Mouse (Mus musculus): ENCODE measurements around the gene Scarf1. TPM values are rescaled to one million over a fixed set of nuclear protein-coding genes. Genes with fewer than 3 reads are reported as not detected.

Scarf1 gene
- polyA plus RNA-seq, 1 experiment from 2014 or later = 13.8 TPM

- H3K4me2 ChIP-seq = no peak overlapping the region
- no peak overlapping the region for H3K4me3 ChIP-seq
- H3K27me3 ChIP-seq (replicated peaks) = peaks cover 11% of the 10 kb centered on the region; the same call in 1 of the 2 replicates
- peak; percentile 25; the same call in 1 of the 2 replicates for ATAC-seq (ENCODE audit: insufficient number of reproducible peaks, low FRiP score)
- peaks cover 56% of the 10 kb centered on the region for H3K4me1 ChIP-seq (replicated peaks)
- WGBS = 46% methylated on average over 11 of the region's 11 CpGs
- H3K9ac ChIP-seq = no peak overlapping the region
- H3K36me3 ChIP-seq = no peaks in the 10 kb centered on the region
- H3K9me3 ChIP-seq (replicated peaks) = no peaks in the 10 kb centered on the region
- no peak overlapping the region for H3K27ac ChIP-seq (ENCODE audit: poor library complexity, severe bottlenecking)
These were observed 24.3 kb downstream of the Scarf1 start for GRCm38 (mm10) chr11:75537491-75538183.

- Histone ChIP-seq H3K9ac (peak overlapping the region; percentile 48), H3K4me3 (no peak overlapping the region), H3K4me2 (no peak overlapping the region), H3K4me1 (replicated peaks) (peaks cover 52% of the 10 kb centered on the region), H3K27me3 (replicated peaks) (peaks cover 8% of the 10 kb centered on the region; the same call in 1 of the 2 replicates), H3K36me3 (no peaks in the 10 kb centered on the region), H3K9me3 (replicated peaks) (no peaks in the 10 kb centered on the region), H3K27ac (ENCODE audit: poor library complexity, severe bottlenecking) (no peak overlapping the region)
- 64% methylated on average over 9 of the region's 9 CpGs for WGBS
- ATAC-seq (ENCODE audit: insufficient number of reproducible peaks, low FRiP score) = 0 out of 2 replicates have a peak, but pooled peaks have one; percentile 2
These were observed 25.0 kb downstream of the Scarf1 start for GRCm38 (mm10) chr11:75538184-75538969.

GRCm38 (mm10) chr11:75538970-75539299 lies 25.6 kb downstream of the Scarf1 start:
- no peak overlapping the region for H3K4me2 ChIP-seq
- 76% methylated on average over 13 of the region's 13 CpGs for WGBS
- H3K4me1 ChIP-seq (replicated peaks) = peaks cover 52% of the 10 kb centered on the region
- ATAC-seq (ENCODE audit: insufficient number of reproducible peaks, low FRiP score) = no peak
- H3K9me3 ChIP-seq (replicated peaks) = no peaks in the 10 kb centered on the region
- no peak overlapping the region for H3K4me3 ChIP-seq
- 0 out of 2 replicates have a peak, but pooled peaks cover 5% of the 10 kb centered on the region for H3K27me3 ChIP-seq (replicated peaks)
- no peak overlapping the region for H3K9ac ChIP-seq
- H3K27ac ChIP-seq (ENCODE audit: poor library complexity, severe bottlenecking) = no peak overlapping the region
- H3K36me3 ChIP-seq = no peaks in the 10 kb centered on the region

GRCm38 (mm10) chr11:75540209-75540608 lies 26.9 kb downstream of the Scarf1 start:
- Histone ChIP-seq H3K9ac (no peak overlapping the region), H3K4me3 (no peak overlapping the region), H3K4me2 (no peak overlapping the region), H3K27me3 (replicated peaks) (0 out of 2 replicates have a peak, but pooled peaks cover 5% of the 10 kb centered on the region), H3K27ac (ENCODE audit: poor library complexity, severe bottlenecking) (no peak overlapping the region), H3K36me3 (no peaks in the 10 kb centered on the region), H3K4me1 (replicated peaks) (peaks cover 45% of the 10 kb centered on the region), H3K9me3 (replicated peaks) (no peaks in the 10 kb centered on the region)
- no peak for ATAC-seq (ENCODE audit: insufficient number of reproducible peaks, low FRiP score)
- WGBS = 78% methylated on average over 8 of the region's 8 CpGs

GRCm38 (mm10) chr11:75540710-75541581 lies 27.6 kb downstream of the Scarf1 start:
- peak overlapping the region; percentile 1; the same call in 1 of the 2 replicates for H3K4me2 ChIP-seq
- 0 out of 2 replicates have a peak, but pooled peaks cover 5% of the 10 kb centered on the region for H3K27me3 ChIP-seq (replicated peaks)
- no peak for ATAC-seq (ENCODE audit: insufficient number of reproducible peaks, low FRiP score)
- H3K36me3 ChIP-seq = no peaks in the 10 kb centered on the region
- H3K4me3 ChIP-seq = no peak overlapping the region
- 51% methylated on average over 19 of the region's 19 CpGs for WGBS
- H3K4me1 ChIP-seq (replicated peaks) = peaks cover 47% of the 10 kb centered on the region
- H3K27ac ChIP-seq (ENCODE audit: poor library complexity, severe bottlenecking) = peak overlapping the region; percentile 64
- no peaks in the 10 kb centered on the region for H3K9me3 ChIP-seq (replicated peaks)
- H3K9ac ChIP-seq = no peak overlapping the region

GRCm38 (mm10) chr11:75544713-75545112 lies 31.4 kb downstream of the Scarf1 start:
- H3K4me1 ChIP-seq (replicated peaks) = peaks cover 35% of the 10 kb centered on the region
- no peaks in the 10 kb centered on the region for H3K9me3 ChIP-seq (replicated peaks)
- H3K36me3 ChIP-seq = no peaks in the 10 kb centered on the region
- no peak overlapping the region for H3K9ac ChIP-seq
- ATAC-seq (ENCODE audit: insufficient number of reproducible peaks, low FRiP score) = no peak
- H3K27me3 ChIP-seq (replicated peaks) = no peaks in the 10 kb centered on the region
- H3K4me2 ChIP-seq = no peak overlapping the region
- H3K4me3 ChIP-seq = no peak overlapping the region
- 82% methylated on average over 9 of the region's 9 CpGs for WGBS
- H3K27ac ChIP-seq (ENCODE audit: poor library complexity, severe bottlenecking) = no peak overlapping the region

- Histone ChIP-seq H3K9me3 (replicated peaks) (no peaks in the 10 kb centered on the region), H3K27me3 (replicated peaks) (no peaks in the 10 kb centered on the region), H3K9ac (no peak overlapping the region), H3K36me3 (no peaks in the 10 kb centered on the region), H3K4me3 (no peak overlapping the region), H3K4me1 (replicated peaks) (peaks cover 36% of the 10 kb centered on the region), H3K4me2 (no peak overlapping the region), H3K27ac (ENCODE audit: poor library complexity, severe bottlenecking) (no peak overlapping the region)
- no peak for ATAC-seq (ENCODE audit: insufficient number of reproducible peaks, low FRiP score)
- 55% methylated on average over 4 of the region's 4 CpGs for WGBS
These were observed 32.7 kb downstream of the Scarf1 start for GRCm38 (mm10) chr11:75546057-75546456.

GRCm38 (mm10) chr11:75549658-75550111 lies 36.3 kb downstream of the Scarf1 start:
- H3K27ac ChIP-seq (ENCODE audit: poor library complexity, severe bottlenecking) = no peak overlapping the region; the same call in 1 of the 2 replicates
- H3K4me1 ChIP-seq (replicated peaks) = peaks cover 45% of the 10 kb centered on the region
- no peak overlapping the region for H3K4me3 ChIP-seq
- H3K9me3 ChIP-seq (replicated peaks) = no peaks in the 10 kb centered on the region
- no peak; the same call in 1 of the 2 replicates for ATAC-seq (ENCODE audit: insufficient number of reproducible peaks, low FRiP score)
- H3K9ac ChIP-seq = no peak overlapping the region
- H3K4me2 ChIP-seq = no peak overlapping the region
- no peaks in the 10 kb centered on the region for H3K36me3 ChIP-seq
- 24% methylated on average over 5 of the region's 5 CpGs for WGBS
- no peaks in the 10 kb centered on the region for H3K27me3 ChIP-seq (replicated peaks)

GRCm38 (mm10) chr11:75550200-75550946 lies 37.0 kb downstream of the Scarf1 start:
- no peak overlapping the region for H3K4me2 ChIP-seq
- no peak overlapping the region for H3K4me3 ChIP-seq
- H3K4me1 ChIP-seq (replicated peaks) = peaks cover 42% of the 10 kb centered on the region
- 76% methylated on average over 12 of the region's 12 CpGs for WGBS
- ATAC-seq (ENCODE audit: insufficient number of reproducible peaks, low FRiP score) = 0 out of 2 replicates have a peak, but pooled peaks have one; percentile 13
- H3K36me3 ChIP-seq = no peaks in the 10 kb centered on the region
- no peak overlapping the region for H3K9ac ChIP-seq
- no peak overlapping the region for H3K27ac ChIP-seq (ENCODE audit: poor library complexity, severe bottlenecking)
- no peaks in the 10 kb centered on the region for H3K27me3 ChIP-seq (replicated peaks)
- H3K9me3 ChIP-seq (replicated peaks) = no peaks in the 10 kb centered on the region

- H3K9ac ChIP-seq = no peak overlapping the region
- WGBS = 84% methylated on average over 5 of the region's 5 CpGs
- no peaks in the 10 kb centered on the region for H3K9me3 ChIP-seq (replicated peaks)
- H3K27me3 ChIP-seq (replicated peaks) = no peaks in the 10 kb centered on the region
- H3K36me3 ChIP-seq = no peaks in the 10 kb centered on the region
- no peak overlapping the region for H3K27ac ChIP-seq (ENCODE audit: poor library complexity, severe bottlenecking)
- H3K4me2 ChIP-seq = no peak overlapping the region
- ATAC-seq (ENCODE audit: insufficient number of reproducible peaks, low FRiP score) = no peak
- peaks cover 34% of the 10 kb centered on the region for H3K4me1 ChIP-seq (replicated peaks)
- no peak overlapping the region for H3K4me3 ChIP-seq
These were observed 38.0 kb downstream of the Scarf1 start for GRCm38 (mm10) chr11:75551321-75551720.

All from heart, embryonic 12.5 days (tissue).